14 mouse cellular contexts compared by ENCODE assay signal in the genomic region with DNA sequence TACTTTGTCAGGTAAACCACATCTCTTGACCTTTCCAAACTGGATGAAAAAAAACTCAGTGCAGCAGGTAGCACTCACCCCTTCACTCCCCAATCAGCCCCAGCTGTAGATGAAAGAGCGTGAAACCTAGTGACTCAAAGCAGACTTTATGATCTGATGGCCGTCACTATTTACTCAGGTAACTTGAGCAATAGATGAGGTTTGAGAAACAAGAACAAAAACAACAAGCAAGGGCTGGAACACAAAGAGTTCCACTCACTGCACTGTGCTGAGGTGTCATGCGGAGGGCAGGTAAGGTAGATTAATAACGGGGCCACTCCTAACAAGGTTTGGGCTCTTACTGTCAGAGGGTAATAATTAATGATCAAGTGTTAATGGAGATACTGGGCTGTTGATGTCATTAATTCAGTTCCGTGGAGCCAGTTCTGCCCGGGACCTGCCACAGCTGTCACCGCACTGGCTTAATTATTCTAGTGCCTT.
DNase-seq lines count a peak whose midpoint lies in the region; ATAC-seq and TF ChIP-seq lines count a peak whose summit lies in the region.
"Had no signal": no experiment of that assay in that cellular context is flagged by ENCODE, and none has a peak within 500 bp of the region (broad histone marks: within the 10 kb centered on the region; RNA-seq: fewer than 3 reads in every experiment).

No protein-coding gene starts in this region.

- no peak overlapping the region for H3K9ac ChIP-seq in lung, embryonic 14.5 days
- H3K9ac ChIP-seq in forebrain, embryonic 16.5 days (replicated peaks; ENCODE audit: low read depth, low read length) = no peak overlapping the region
- no peak overlapping the region for H3K9ac ChIP-seq in neural tube, embryonic 12.5 days
- H3K9ac ChIP-seq: embryonic facial prominence, embryonic 13.5 days; limb, embryonic 12.5 days had no signal

- no peaks in the 10 kb centered on the region for H3K4me1 ChIP-seq in lung, embryonic 14.5 days (ENCODE audit: insufficient read depth)
- no peaks in the 10 kb centered on the region; the same call in 1 of the 2 replicates for H3K4me1 ChIP-seq in forebrain, embryonic 16.5 days (replicated peaks; ENCODE audit: control insufficient read depth, insufficient read depth, low read length)
- no peaks in the 10 kb centered on the region; the same call in 1 of the 2 replicates for H3K4me1 ChIP-seq in neural tube, embryonic 12.5 days

- WGBS in lung, embryonic 14.5 days = 51% methylated on average over 7 of the region's 7 CpGs
- WGBS in forebrain, embryonic 16.5 days = 40% methylated on average over 7 of the region's 7 CpGs
- 34% methylated on average over 7 of the region's 7 CpGs for WGBS in neural tube, embryonic 12.5 days

- no peaks in the 10 kb centered on the region for H3K27me3 ChIP-seq in lung, embryonic 14.5 days (ENCODE audit: insufficient read depth, low read length)
- no peaks in the 10 kb centered on the region for H3K27me3 ChIP-seq in forebrain, embryonic 16.5 days (replicated peaks; ENCODE audit: control insufficient read depth, insufficient read depth, low read length)
- no peaks in the 10 kb centered on the region for H3K27me3 ChIP-seq in neural tube, embryonic 12.5 days (replicated peaks)
- H3K27me3 ChIP-seq: embryonic facial prominence, embryonic 13.5 days; limb, embryonic 12.5 days; megakaryocyte, embryonic 14.5 days had no signal

- H3K9me3 ChIP-seq in lung, embryonic 14.5 days (ENCODE audit: low read depth, low read length) = no peaks in the 10 kb centered on the region
- H3K9me3 ChIP-seq in forebrain, embryonic 16.5 days (ENCODE audit: control insufficient read depth, low read length) = no peaks in the 10 kb centered on the region
- no peaks in the 10 kb centered on the region for H3K9me3 ChIP-seq in neural tube, embryonic 12.5 days
- H3K9me3 ChIP-seq: embryonic facial prominence, embryonic 13.5 days; limb, embryonic 12.5 days; megakaryocyte, embryonic 14.5 days had no signal

- no peaks in the 10 kb centered on the region for H3K36me3 ChIP-seq in lung, embryonic 14.5 days (ENCODE audit: insufficient read depth)
- H3K36me3 ChIP-seq in forebrain, embryonic 16.5 days (ENCODE audit: control insufficient read depth, insufficient read depth) = no peaks in the 10 kb centered on the region
- H3K36me3 ChIP-seq in neural tube, embryonic 12.5 days = no peaks in the 10 kb centered on the region
- H3K36me3 ChIP-seq: embryonic facial prominence, embryonic 13.5 days; limb, embryonic 12.5 days had no signal

- TF ChIP-seq CTCF in lung, embryonic 14.5 days (IDR thresholded peaks at IDR 0.05; ENCODE audit: low read depth) = no peak

- ATAC-seq in lung, embryonic 14.5 days (ENCODE audit: insufficient read depth) = peak; percentile 28; the same call in 1 of the 2 replicates
- ATAC-seq in forebrain, embryonic 16.5 days = peak; percentile 28; the same call in 1 of the 2 replicates
- peak; percentile 63 for ATAC-seq in neural tube, embryonic 12.5 days (ENCODE audit: low FRiP score, low read depth)
- no peak for ATAC-seq in megakaryocyte progenitor cell, adult 5-6 weeks (replicated peaks; ENCODE audit: poor library complexity)
- ATAC-seq: inflammation-experienced regulatory T-cells, adult 6 months had no signal

- DNase-seq in lung, embryonic 14.5 days = no peak
- no peak for DNase-seq in lung, postnatal 14 days
- peak; percentile 83 for DNase-seq in kidney, adult 9 months
- no peak for DNase-seq in cerebellum, adult 11 months
- DNase-seq: cerebellum, postnatal 10 days; lung, adult 18-20 months; right cerebral cortex, postnatal 25 days had no signal

- H3K4me3 ChIP-seq in lung, embryonic 14.5 days (ENCODE audit: low read depth, low read length) = no peak overlapping the region
- H3K4me3 ChIP-seq in forebrain, embryonic 16.5 days (replicated peaks; ENCODE audit: low read length) = no peak overlapping the region
- H3K4me3 ChIP-seq in neural tube, embryonic 12.5 days = no peak overlapping the region
- H3K4me3 ChIP-seq: embryonic facial prominence, embryonic 13.5 days; limb, embryonic 12.5 days; megakaryocyte, embryonic 14.5 days had no signal

- H3K4me2 ChIP-seq in lung, embryonic 14.5 days = no peak overlapping the region
- no peak overlapping the region for H3K4me2 ChIP-seq in forebrain, embryonic 16.5 days (ENCODE audit: low read length)
- no peak overlapping the region for H3K4me2 ChIP-seq in neural tube, embryonic 12.5 days (replicated peaks)
- H3K4me2 ChIP-seq: embryonic facial prominence, embryonic 13.5 days; limb, embryonic 12.5 days had no signal

- H3K27ac ChIP-seq in lung, embryonic 14.5 days (ENCODE audit: low read depth) = no peak overlapping the region
- no peak overlapping the region for H3K27ac ChIP-seq in forebrain, embryonic 16.5 days (ENCODE audit: low read length)
- H3K27ac ChIP-seq in neural tube, embryonic 12.5 days = no peak overlapping the region
- H3K27ac ChIP-seq: embryonic facial prominence, embryonic 13.5 days; limb, embryonic 12.5 days had no signal
